Mouse (Mus musculus) heart, embryonic 13.5 days (tissue): ENCODE results near the gene Tubg1. TPM values are rescaled to one million over a fixed set of nuclear protein-coding genes. Genes with fewer than 3 reads are reported as not detected.
A peak's percentile ranks its signal among the peaks of the same experiment; 100 is the strongest.

Experiments used
- ATAC-seq: fragments of 200-750 bp; cut with Nextera tagmentation; 2 replicates; pipeline ENCODE4 v1.8.0; 2017; ENCODE audit warnings: moderate TSS enrichment; ENCODE audit not compliant: insufficient number of reproducible peaks, low FRiP score, low TSS enrichment; ENCODE audit errors: extremely low read depth
- H3K27ac ChIP-seq: fragments of 300-500 bp; sonication (generic); replicated peaks from 2 replicates; pipeline ENCODE4 v1.5.1; 2015; ENCODE audit warnings: moderate library complexity, mild to moderate bottlenecking, inconsistent platforms
- H3K27me3 ChIP-seq: fragments of 300-500 bp; sonication (generic); replicated peaks from 2 replicates; pipeline ENCODE4 v1.6.1; 2015; ENCODE audit warnings: mild to moderate bottlenecking, inconsistent platforms
- H3K36me3 ChIP-seq: fragments of 300-500 bp; sonication (generic); 2 replicates; pipeline ENCODE4 v1.6.1; 2015; ENCODE audit warnings: mild to moderate bottlenecking, inconsistent platforms
- H3K4me1 ChIP-seq: fragments of 300-500 bp; sonication (generic); 2 replicates; pipeline ENCODE4 v1.6.1; 2015; ENCODE audit warnings: inconsistent platforms
- H3K4me2 ChIP-seq: fragments of 300-500 bp; sonication (generic); 2 replicates; pipeline ENCODE4 v1.6.1; 2015; ENCODE audit warnings: inconsistent platforms, mild to moderate bottlenecking, moderate library complexity
- H3K4me3 ChIP-seq: fragments of 300-500 bp; sonication (generic); 2 replicates; pipeline ENCODE4 v1.5.1; 2015; ENCODE audit warnings: moderate library complexity, mild to moderate bottlenecking, inconsistent platforms
- H3K9ac ChIP-seq: fragments of 300-500 bp; sonication (generic); 2 replicates; pipeline ENCODE4 v1.6.1; 2015; ENCODE audit warnings: inconsistent platforms, mild to moderate bottlenecking, moderate library complexity
- H3K9me3 ChIP-seq: fragments of 300-500 bp; sonication (generic); 2 replicates; pipeline ENCODE4 v1.6.1; 2016; ENCODE audit warnings: inconsistent platforms
- WGBS: fragments of 180-500 bp; shearing (Covaris S2); methylation state at CpG from one replicate; pipeline ENCODE4 v1.1.7; 2015; ENCODE audit warnings: mixed read lengths; 5-methylcytosine and 5-hydroxymethylcytosine counted together
- polyA plus RNA-seq: library from polyadenylated mRNA; unstranded; fragments of >200 nt; fragmentation: Nextera tagmentation; extraction: Ambion mirVana; gene quantifications from 2 replicates; pipeline ENCODE4 v1.2.1, GENCODE M21; 2015

Tubg1 gene
- polyA plus RNA-seq, 1 experiment from 2014 or later, result 77.2 TPM

DNA sequence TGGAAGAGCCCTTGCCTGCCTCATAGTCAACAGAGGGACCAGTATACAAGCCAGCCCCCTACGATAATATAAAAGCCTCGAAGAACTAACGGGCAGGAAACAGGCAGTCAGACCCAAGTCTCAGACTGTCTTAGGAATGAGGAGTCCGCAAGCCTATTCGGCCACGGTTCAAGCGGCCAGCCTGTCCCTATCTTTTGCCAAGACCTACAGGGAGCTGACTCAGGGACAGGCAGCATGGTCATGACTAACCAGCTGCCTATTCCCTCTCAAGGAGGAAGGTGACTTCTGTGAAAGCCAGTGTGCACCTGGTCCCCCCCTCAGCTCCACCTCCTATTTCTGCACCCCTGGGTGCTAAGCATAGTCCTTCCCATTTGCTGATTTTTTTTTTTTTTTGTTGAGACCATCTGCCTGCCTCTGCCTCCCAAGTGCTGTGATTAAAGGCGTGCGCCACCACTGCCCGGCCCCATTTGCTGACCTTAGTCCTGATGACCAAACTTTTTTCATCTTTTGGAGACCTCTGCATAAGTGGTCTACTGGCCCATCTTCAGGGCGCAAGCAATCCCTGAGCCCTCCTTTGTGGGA is 9.3 kb downstream of the Tubg1 start:
- Histone ChIP-seq H3K4me3 (no peak overlapping the region), H3K27ac (no peak overlapping the region), H3K36me3 (peaks cover 31% of the 10 kb centered on the region), H3K4me1 (peaks cover 21% of the 10 kb centered on the region), H3K9me3 (no peaks in the 10 kb centered on the region), H3K4me2 (no peak overlapping the region), H3K9ac (no peak overlapping the region), H3K27me3 (no peaks in the 10 kb centered on the region)
- WGBS, result 84% methylated on average over 11 of the region's 11 CpGs
- ATAC-seq, result no peak

DNA sequence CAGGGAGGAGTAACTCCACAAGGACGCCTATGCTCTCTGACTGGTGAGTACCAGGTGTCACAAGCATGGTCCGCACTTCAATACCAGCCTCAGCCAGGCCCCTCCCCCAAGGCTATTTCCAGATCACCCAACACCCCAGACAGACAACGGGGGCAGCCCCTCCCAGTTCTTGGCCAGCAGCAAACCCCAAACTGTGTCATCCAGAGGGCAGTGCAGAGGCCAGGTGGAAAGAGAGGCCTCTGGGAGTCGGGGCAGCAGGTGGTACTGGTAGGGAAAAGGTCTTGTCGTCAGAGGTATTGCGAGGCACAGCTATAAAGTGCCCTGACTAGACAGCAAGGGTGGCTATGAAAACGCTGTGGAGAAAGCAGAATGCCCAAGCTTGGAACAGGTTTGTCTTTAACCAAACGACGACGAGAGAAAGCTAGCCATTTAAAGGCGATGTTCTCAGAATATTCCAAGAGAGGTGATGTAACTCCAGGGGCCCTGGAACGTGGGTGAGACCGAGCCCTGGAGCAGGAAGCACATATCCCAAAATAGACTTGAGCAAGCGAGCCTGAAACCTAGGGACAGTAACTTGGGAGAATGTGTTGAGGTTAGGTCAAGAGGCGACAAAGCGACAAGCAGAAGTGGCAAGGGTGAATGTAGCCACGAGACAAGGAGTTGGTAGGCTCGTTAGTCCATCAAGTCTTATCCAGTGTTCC is 10.5 kb downstream of the Tubg1 start:
- Histone ChIP-seq H3K4me1 (peaks cover 29% of the 10 kb centered on the region), H3K36me3 (peaks cover 22% of the 10 kb centered on the region), H3K27me3 (no peaks in the 10 kb centered on the region), H3K9me3 (no peaks in the 10 kb centered on the region), H3K9ac (peak overlapping the region; percentile 5; the same call in 1 of the 2 replicates), H3K4me2 (peak overlapping the region; percentile 39), H3K27ac (peak overlapping the region; percentile 83), H3K4me3 (no peak overlapping the region)
- ATAC-seq, result peak; percentile 45; the same call in 1 of the 2 replicates
- 20% methylated on average over 18 of the region's 18 CpGs for WGBS

DNA sequence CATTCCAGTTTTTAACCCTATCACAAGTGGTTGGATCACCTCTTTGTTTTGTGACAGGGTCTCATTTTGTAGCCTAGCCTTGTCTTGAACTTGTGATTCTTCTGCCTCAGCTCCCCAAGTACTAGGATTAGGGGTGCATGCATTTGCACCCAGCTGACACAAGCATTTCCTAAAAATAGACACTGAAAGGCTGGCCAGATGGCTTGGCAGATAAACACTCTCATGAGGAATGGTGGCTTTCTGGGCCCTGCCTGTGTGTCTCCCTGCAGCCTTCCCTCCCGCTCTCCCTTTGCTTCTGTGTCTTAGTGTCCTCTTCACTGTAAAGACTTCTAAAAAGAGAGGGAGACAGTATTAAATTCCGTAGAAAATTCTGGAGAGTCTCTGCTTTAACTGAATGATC is 11.4 kb downstream of the Tubg1 start:
- 79% methylated on average over 2 of the region's 2 CpGs for WGBS
- Histone ChIP-seq H3K36me3 (peaks cover 12% of the 10 kb centered on the region), H3K4me2 (no peak overlapping the region), H3K4me1 (peaks cover 29% of the 10 kb centered on the region), H3K27ac (no peak overlapping the region), H3K4me3 (no peak overlapping the region), H3K9me3 (no peaks in the 10 kb centered on the region), H3K9ac (no peak overlapping the region), H3K27me3 (no peaks in the 10 kb centered on the region)
- ATAC-seq, result no peak

DNA sequence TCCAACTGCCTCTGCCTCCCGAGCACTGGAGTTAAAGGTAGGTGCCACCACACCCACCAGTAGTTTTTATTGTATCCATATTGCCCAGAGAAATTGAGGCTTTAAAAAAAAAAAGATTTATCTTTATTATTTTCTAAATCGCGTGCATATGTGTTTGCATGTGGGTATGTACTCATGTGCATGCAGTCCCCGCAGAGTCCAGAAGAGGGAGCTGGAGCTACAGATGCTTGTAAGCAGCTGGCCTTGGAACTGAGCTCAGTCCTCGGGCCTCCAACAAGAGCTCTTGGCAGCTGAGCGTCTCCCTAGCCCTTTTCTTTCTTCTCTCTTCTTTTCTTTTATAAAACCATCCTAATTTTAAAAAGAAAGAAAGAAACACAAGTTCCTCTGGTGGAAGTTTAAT is 12.0 kb downstream of the Tubg1 start:
- peaks cover 7% of the 10 kb centered on the region for H3K36me3 ChIP-seq
- WGBS, result 90% methylated on average over 6 of the region's 6 CpGs
- H3K27ac ChIP-seq, result no peak overlapping the region
- H3K4me3 ChIP-seq, result no peak overlapping the region
- peaks cover 29% of the 10 kb centered on the region for H3K4me1 ChIP-seq
- H3K4me2 ChIP-seq, result no peak overlapping the region
- no peaks in the 10 kb centered on the region for H3K27me3 ChIP-seq
- no peak for ATAC-seq
- H3K9me3 ChIP-seq, result no peaks in the 10 kb centered on the region
- H3K9ac ChIP-seq, result no peak overlapping the region

- no peak overlapping the region for H3K9ac ChIP-seq
- no peaks in the 10 kb centered on the region for H3K9me3 ChIP-seq
- no peak for ATAC-seq
- H3K27me3 ChIP-seq, result no peaks in the 10 kb centered on the region
- H3K4me3 ChIP-seq, result no peak overlapping the region
- peaks cover 29% of the 10 kb centered on the region for H3K4me1 ChIP-seq
- H3K27ac ChIP-seq, result no peak overlapping the region
- no peak overlapping the region for H3K4me2 ChIP-seq
- 56% methylated on average over 12 of the region's 12 CpGs for WGBS
- no peaks in the 10 kb centered on the region for H3K36me3 ChIP-seq
These were observed 13.3 kb downstream of the Tubg1 start for GRCm38 (mm10) chr11:101133037-101133436.

DNA sequence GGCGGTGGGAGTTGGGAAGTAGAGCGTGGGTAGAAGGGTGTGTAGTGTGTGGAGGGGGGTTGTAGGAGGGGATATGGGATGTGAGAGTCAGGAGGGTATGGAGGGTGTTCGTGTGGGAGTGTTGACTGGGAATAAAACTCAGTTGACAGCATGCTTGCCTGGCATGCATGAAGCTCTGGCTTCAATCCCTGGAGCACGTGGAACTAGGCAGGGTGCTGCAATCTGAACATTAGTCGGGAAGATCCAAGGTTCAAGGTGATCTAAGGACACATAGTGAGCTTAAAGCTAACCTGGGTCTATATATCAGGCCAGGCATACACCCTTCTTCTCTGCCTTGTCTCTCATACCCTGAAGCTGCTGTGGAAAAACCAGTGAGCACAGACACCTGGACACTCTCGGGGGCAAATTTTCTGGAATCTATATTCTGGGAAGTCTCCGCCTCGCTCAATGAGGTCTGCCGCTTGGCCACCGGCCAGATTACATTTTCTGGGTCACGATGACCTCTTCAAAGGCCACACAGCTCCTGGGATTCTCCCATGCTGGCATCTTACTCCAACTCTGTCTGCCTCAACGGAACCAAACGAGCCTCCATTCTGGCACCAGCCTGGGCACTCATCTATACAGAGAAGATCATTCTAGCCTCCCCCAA is 14.6 kb downstream of the Tubg1 start:
- H3K4me3 ChIP-seq, result no peak overlapping the region
- no peak for ATAC-seq
- no peak overlapping the region for H3K4me2 ChIP-seq
- H3K4me1 ChIP-seq, result peaks cover 33% of the 10 kb centered on the region
- H3K36me3 ChIP-seq, result no peaks in the 10 kb centered on the region
- H3K9me3 ChIP-seq, result no peaks in the 10 kb centered on the region
- no peaks in the 10 kb centered on the region for H3K27me3 ChIP-seq
- no peak overlapping the region for H3K27ac ChIP-seq
- WGBS, result 61% methylated on average over 13 of the region's 13 CpGs
- H3K9ac ChIP-seq, result no peak overlapping the region; the same call in 1 of the 2 replicates

- peaks cover 37% of the 10 kb centered on the region for H3K4me1 ChIP-seq
- H3K36me3 ChIP-seq, result no peaks in the 10 kb centered on the region
- no peak overlapping the region for H3K4me2 ChIP-seq
- no peak overlapping the region for H3K4me3 ChIP-seq
- no peaks in the 10 kb centered on the region for H3K9me3 ChIP-seq
- H3K27me3 ChIP-seq, result no peaks in the 10 kb centered on the region
- WGBS, result 70% methylated on average over 7 of the region's 7 CpGs
- H3K27ac ChIP-seq, result no peak overlapping the region
- no peak for ATAC-seq
- no peak overlapping the region for H3K9ac ChIP-seq
These were observed 17.3 kb downstream of the Tubg1 start for GRCm38 (mm10) chr11:101137000-101137399.

DNA sequence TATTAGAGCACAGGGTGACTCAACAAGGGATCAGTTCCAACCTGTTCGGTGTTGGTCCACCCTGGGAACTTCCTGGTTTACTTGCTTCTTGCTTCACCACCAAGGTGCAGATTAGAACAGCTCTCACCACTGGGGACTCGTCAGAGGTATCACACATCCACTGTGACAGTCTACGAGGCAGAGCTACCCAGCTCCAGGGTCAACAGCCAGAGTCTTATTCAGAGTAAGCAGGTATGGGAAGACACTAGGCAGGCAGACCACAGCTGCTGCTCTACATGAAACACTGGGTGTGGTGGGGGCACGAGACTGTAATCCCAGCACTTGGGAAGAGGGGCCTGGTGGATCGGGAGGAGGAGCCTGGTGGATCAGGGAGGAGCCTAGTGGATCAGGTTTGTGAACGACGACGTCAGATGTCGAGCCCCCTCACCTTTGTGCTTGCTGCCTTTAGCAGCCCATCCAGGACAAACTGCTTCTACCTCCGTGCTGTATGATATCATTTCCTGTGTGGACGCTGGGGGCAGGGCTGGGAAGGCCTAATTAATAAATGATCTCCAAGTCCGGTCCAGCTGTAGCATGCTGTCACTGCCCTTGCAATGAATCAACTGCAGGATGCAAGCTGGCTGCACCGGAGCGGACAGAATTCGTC is 18.9 kb downstream of the Tubg1 start:
- Histone ChIP-seq H3K27ac (no peak overlapping the region), H3K9me3 (no peaks in the 10 kb centered on the region), H3K4me2 (peak overlapping the region; percentile 48), H3K36me3 (no peaks in the 10 kb centered on the region), H3K27me3 (no peaks in the 10 kb centered on the region), H3K4me1 (peaks cover 40% of the 10 kb centered on the region), H3K9ac (peak overlapping the region; percentile 3; the same call in 1 of the 2 replicates), H3K4me3 (peak overlapping the region; percentile 15; the same call in 1 of the 2 replicates)
- no peak for ATAC-seq
- whole genome bisulfite sequencing, result 28% methylated on average over 15 of the region's 15 CpGs

DNA sequence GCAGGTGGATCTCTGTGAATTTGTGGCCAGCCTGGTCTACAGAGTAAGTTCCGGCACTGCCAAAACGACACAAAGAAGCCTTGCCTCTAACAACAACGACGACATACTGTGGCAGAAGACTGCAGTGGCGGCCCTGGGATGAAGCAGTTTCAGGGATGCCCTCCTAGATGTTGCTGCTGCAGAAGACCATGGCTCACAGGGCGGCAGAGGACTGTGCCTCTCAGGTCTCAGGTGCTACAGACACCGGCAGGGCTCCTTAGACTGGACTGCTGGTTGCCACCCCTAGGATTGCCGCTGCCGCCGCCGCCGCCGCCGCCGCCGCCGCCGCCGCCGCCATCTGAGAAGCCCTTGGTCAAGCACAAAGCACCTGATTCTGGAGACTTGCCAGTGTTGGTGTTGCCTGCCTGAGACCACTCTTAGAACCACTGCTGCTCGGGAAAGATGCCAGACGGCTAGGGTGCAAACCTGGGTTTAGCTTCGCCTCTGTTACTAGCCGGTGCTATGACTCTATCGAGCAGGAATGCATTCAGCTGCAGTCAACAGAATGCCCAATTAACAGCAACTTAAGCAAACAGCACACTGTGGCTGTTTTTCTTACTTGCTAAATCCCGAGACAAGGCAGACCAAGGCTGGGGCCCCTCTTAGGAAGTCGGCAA is 20.6 kb downstream of the Tubg1 start:
- Histone ChIP-seq H3K4me3 (peak overlapping the region; percentile 46), H3K9ac (peak overlapping the region; percentile 76), H3K27me3 (no peaks in the 10 kb centered on the region), H3K36me3 (no peaks in the 10 kb centered on the region), H3K27ac (peak overlapping the region; percentile 82), H3K9me3 (no peaks in the 10 kb centered on the region), H3K4me1 (peaks cover 37% of the 10 kb centered on the region), H3K4me2 (peak overlapping the region; percentile 69)
- ATAC-seq, result no peak
- WGBS, result 33% methylated on average over 27 of the region's 27 CpGs

- no peak for ATAC-seq
- Histone ChIP-seq H3K4me2 (no peak overlapping the region), H3K36me3 (no peaks in the 10 kb centered on the region), H3K4me3 (no peak overlapping the region), H3K9ac (no peak overlapping the region), H3K27me3 (no peaks in the 10 kb centered on the region), H3K9me3 (no peaks in the 10 kb centered on the region), H3K27ac (peak overlapping the region; percentile 82), H3K4me1 (peaks cover 37% of the 10 kb centered on the region)
- WGBS, result 80% methylated on average over 8 of the region's 8 CpGs
These were observed 21.4 kb downstream of the Tubg1 start for GRCm38 (mm10) chr11:101141088-101141487.
